Mouse (Mus musculus) midbrain, postnatal 0 days (tissue): ENCODE data around the gene Hnmt. TPM values are rescaled to one million over a fixed set of nuclear protein-coding genes. Genes with fewer than 3 reads are reported as not detected.
"Not testable (repeated sequence)": the region's sequence is repeated elsewhere in the genome, so short reads cannot be mapped to it uniquely, and the experiment has no call there.

ENCODE experiments used
- ATAC-seq: fragments of 200-750 bp; cut with Nextera tagmentation; 2 replicates; pipeline ENCODE4 v1.8.0; 2017; ENCODE audit warnings: moderate number of reproducible peaks, mild to moderate bottlenecking, moderate TSS enrichment, moderate library complexity; ENCODE audit not compliant: low FRiP score
- DNase-seq: peaks from one replicate; pipeline ENCODE4 v3.0.0-alpha.2; 2015; ENCODE audit warnings: low spot score
- H3K27ac ChIP-seq: fragments of 300-500 bp; sonication (generic); 2 replicates; pipeline ENCODE4 v1.5.1; 2014; ENCODE audit warnings: low read depth, mild to moderate bottlenecking, low read length, mixed read lengths
- H3K27me3 ChIP-seq: fragments of 300-500 bp; sonication (generic); 2 replicates; pipeline ENCODE4 v1.6.1; 2014; ENCODE audit warnings: low read length, control low read depth, mixed read lengths; ENCODE audit not compliant: insufficient read depth
- H3K36me3 ChIP-seq: fragments of 300-500 bp; sonication (generic); 2 replicates; pipeline ENCODE4 v1.6.1; 2014; ENCODE audit warnings: low read length, control low read depth, mixed read lengths; ENCODE audit not compliant: insufficient read depth
- H3K4me1 ChIP-seq: fragments of 300-500 bp; sonication (generic); 2 replicates; pipeline ENCODE4 v1.6.1; 2014; ENCODE audit warnings: mild to moderate bottlenecking, control low read depth, antibody characterized with exemption, low read length, mixed read lengths; ENCODE audit not compliant: insufficient read depth
- H3K4me2 ChIP-seq: fragments of 300-500 bp; sonication (generic); 2 replicates; pipeline ENCODE4 v1.6.1; 2014; ENCODE audit warnings: low read depth, mild to moderate bottlenecking, low read length, mixed read lengths; ENCODE audit not compliant: poor library complexity, severe bottlenecking
- H3K4me3 ChIP-seq: fragments of 300-500 bp; sonication (generic); 2 replicates; pipeline ENCODE4 v1.5.1; 2014; ENCODE audit warnings: low read depth, mild to moderate bottlenecking, low read length, moderate library complexity
- H3K9ac ChIP-seq: fragments of 300-500 bp; sonication (generic); replicated peaks from 2 replicates; pipeline ENCODE4 v1.6.1; 2014; ENCODE audit warnings: mild to moderate bottlenecking, low read length, moderate library complexity, mixed read lengths; ENCODE audit not compliant: poor library complexity, severe bottlenecking
- H3K9me3 ChIP-seq: fragments of 300-500 bp; sonication (generic); 2 replicates; pipeline ENCODE4 v1.6.1; 2016; ENCODE audit warnings: low read length, control low read depth
- CTCF ChIP-seq: IDR thresholded peaks from 2 replicates; pipeline ENCODE4 v1.5.1; 2016; ENCODE audit warnings: antibody characterized with exemption, mild to moderate bottlenecking
- WGBS: fragments of 180-500 bp; shearing (Covaris S2); extraction: QIAGEN DNeasy Blood & Tissue Kit; methylation state at CpG from one replicate; pipeline ENCODE4 v1.1.7; 2014; 5-methylcytosine and 5-hydroxymethylcytosine counted together
- polyA plus RNA-seq: library from polyadenylated mRNA; unstranded; fragments of >200 nt; fragmentation: Nextera tagmentation; extraction: Ambion mirVana; gene quantifications from 2 replicates; pipeline ENCODE4 v1.2.1, GENCODE M21; 2015
- total RNA-seq: library from RNA; depleted of rRNA; stranded (reverse); fragments of >200 nt; gene quantifications from 2 replicates; pipeline ENCODE4 v1.2.3, GENCODE M21; 2014; rRNA removed

Gene Hnmt
- total and polyA plus RNA-seq, 2 experiments from 2014 or later, result 19.7 to 22.9 TPM

GRCm38 (mm10) chr2:23982860-23983259, 66.3 kb downstream of the Hnmt start:
- 33% methylated on average over 1 of the region's 1 CpGs for WGBS
- Histone ChIP-seq H3K36me3 (no peaks in the 10 kb centered on the region), H3K27me3 (no peaks in the 10 kb centered on the region), H3K9me3 (no peaks in the 10 kb centered on the region), H3K9ac (no peak overlapping the region), H3K27ac (no peak overlapping the region), H3K4me3 (no peak overlapping the region), H3K4me2 (no peak overlapping the region), H3K4me1 (no peaks in the 10 kb centered on the region)
- TF ChIP-seq CTCF, result no peak
- ATAC-seq (no peak), DNase-seq (no peak)

DNA sequence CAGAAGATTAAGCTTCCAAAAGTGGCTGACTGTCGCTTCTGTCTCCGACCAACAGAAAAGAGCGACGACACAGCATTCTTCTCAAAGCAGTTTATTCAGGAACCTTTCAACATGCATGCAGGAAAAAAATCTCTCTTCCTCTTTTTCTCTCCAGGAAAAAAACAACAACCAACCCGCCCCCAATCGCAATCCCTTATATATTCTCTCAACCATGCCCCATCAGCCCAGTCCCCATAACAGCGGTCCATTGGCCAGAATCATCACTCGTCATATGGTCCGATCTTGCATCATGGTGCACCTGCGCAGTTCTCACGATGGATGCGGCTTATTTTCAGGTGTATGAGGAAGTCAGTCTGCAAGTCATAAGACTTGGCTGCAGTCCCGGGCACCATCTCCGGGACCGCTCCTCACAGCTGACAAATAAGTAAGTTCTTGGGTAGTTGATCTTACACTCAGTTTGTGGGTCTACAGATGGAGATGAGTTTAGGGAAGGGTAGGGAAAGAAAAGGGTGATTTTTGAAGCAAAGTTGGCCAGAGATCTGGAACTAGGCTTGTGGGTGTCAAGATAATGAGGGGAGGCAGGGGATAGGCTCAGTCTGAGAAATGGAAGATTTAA, 88.4 kb downstream of the Hnmt start:
- 97% methylated on average over 15 of the region's 15 CpGs for whole genome bisulfite sequencing
- not testable (repeated sequence) for ATAC-seq, H3K9me3 ChIP-seq

More for the DNA sequence above, 88.4 kb downstream of the Hnmt start:
- not testable (repeated sequence) for H3K27ac ChIP-seq, H3K4me2 ChIP-seq, H3K9ac ChIP-seq, DNase-seq, H3K36me3 ChIP-seq, H3K4me1 ChIP-seq, H3K27me3 ChIP-seq, H3K4me3 ChIP-seq

Other genes with a start within 250 kb of the Hnmt start
- not detected in 2 replicates for gene Tbpl2, start 47.2 kb upstream of the Hnmt start, total RNA-seq
- gene Tbpl2, start 47.2 kb upstream of the Hnmt start, polyA plus RNA-seq, result not detected in 2 replicates
- gene Il1f8, start 103.8 kb upstream of the Hnmt start, total RNA-seq, result not detected in 2 replicates
- not detected in 2 replicates for gene Il1f8, start 103.8 kb upstream of the Hnmt start, polyA plus RNA-seq
- gene Il1f9, start 137.1 kb upstream of the Hnmt start, total RNA-seq, result not detected in 2 replicates
- gene Il1f9, start 137.1 kb upstream of the Hnmt start, polyA plus RNA-seq, result not detected in 2 replicates
- gene Il1f6, start 166.0 kb upstream of the Hnmt start, total RNA-seq, result not detected in 2 replicates
- not detected in 2 replicates for gene Il1f6, start 166.0 kb upstream of the Hnmt start, polyA plus RNA-seq
- gene Il1f5, start 227.6 kb upstream of the Hnmt start, total RNA-seq, result 0.55 TPM in 1 of 2 replicates, not detected in the other
- gene Il1f5, start 227.6 kb upstream of the Hnmt start, polyA plus RNA-seq, result not detected in 2 replicates
- not detected in 2 replicates for gene Il1f10, start 241.8 kb upstream of the Hnmt start, total RNA-seq
- not detected in 2 replicates for gene Il1f10, start 241.8 kb upstream of the Hnmt start, polyA plus RNA-seq